Mouse (Mus musculus) thymus, adult 2 months (tissue): ENCODE measurements around the gene Sh2b2.

Experiments
- CTCF ChIP-seq: fragments of 200-500 bp; IDR thresholded peaks from 2 replicates; pipeline ENCODE4 v1.5.1; 2012; ENCODE audit warnings: mild to moderate bottlenecking, control low read depth, low read length, moderate library complexity, borderline replicate concordance; ENCODE audit not compliant: control insufficient read depth, poor library complexity, insufficient read depth; ENCODE audit errors: extremely low read depth
- POLR2A ChIP-seq: fragments of 200-500 bp; IDR thresholded peaks from 2 replicates; pipeline ENCODE4 v1.6.1; 2012; ENCODE audit warnings: mild to moderate bottlenecking, low read length, control low read depth, moderate library complexity; ENCODE audit not compliant: control insufficient read depth, poor library complexity, insufficient read depth; ENCODE audit errors: extremely low read depth

DNA sequence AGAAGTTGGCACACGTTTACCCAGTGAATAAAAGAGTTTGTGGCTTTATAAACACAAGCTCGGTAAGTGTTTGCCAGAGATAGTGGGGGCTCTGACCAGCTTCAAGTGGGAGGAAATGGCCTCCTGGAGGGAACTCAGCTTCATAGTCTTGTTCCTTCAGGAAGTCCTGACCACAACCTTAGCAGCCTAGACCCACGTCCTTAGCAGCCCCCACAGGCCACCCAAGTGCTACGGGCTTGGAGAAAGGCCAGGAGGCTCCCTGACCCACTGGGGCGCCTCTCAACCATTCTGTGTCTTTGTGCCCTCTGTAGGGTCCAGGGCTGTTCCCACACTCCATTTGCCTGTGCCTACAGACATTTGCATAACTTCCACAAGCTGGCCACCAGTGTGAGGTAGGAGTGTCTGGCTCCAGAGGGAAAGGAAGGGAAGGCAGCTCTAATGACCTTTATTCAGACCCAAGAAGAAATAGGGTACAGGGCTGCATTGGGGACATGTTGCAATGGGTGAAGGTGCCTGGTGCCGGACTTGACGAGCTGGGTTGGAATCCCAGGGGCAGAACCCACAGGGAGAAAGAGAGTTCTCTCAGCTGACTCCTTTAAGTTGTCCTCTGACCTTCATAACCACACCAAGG lies 20.0 kb downstream of the Sh2b2 start:
- TF ChIP-seq POLR2A: no peak
- no peak for TF ChIP-seq CTCF
